Mouse (Mus musculus) ES-Bruce4 (cell line): ENCODE measurements around the gene Nol4l.

ENCODE experiments used
- CTCF ChIP-seq: IDR thresholded peaks from one replicate; pipeline ENCODE4 v1.8.1; 2011; ENCODE audit warnings: low read depth, low read length
- EP300 ChIP-seq: IDR thresholded peaks from 2 replicates; pipeline ENCODE4 v1.6.1; 2011; ENCODE audit warnings: low read depth, low read length; ENCODE audit not compliant: insufficient read depth
- POLR2A ChIP-seq: IDR thresholded peaks from one replicate; pipeline ENCODE4 v1.8.1; 2011; ENCODE audit warnings: low read length; ENCODE audit not compliant: insufficient read depth

- TF ChIP-seq POLR2A = no peak
- no peak for TF ChIP-seq CTCF
- no peak for TF ChIP-seq EP300
Observed at GRCm38 (mm10) chr2:153561564-153561963, 31.8 kb upstream of the Nol4l start.
